ENCODE assay signal across 9 mouse cellular contexts in genomic region chr9:34029503-34030169, GRCm38 (mm10).
A peak's percentile ranks its signal among the peaks of the same experiment; 100 is the strongest.
DNase-seq lines count a peak whose midpoint lies in the region; ATAC-seq and TF ChIP-seq lines count a peak whose summit lies in the region.
"Had no signal": no experiment of that assay in that cellular context is flagged by ENCODE, and none has a peak within 500 bp of the region (broad histone marks: within the 10 kb centered on the region; RNA-seq: fewer than 3 reads in every experiment).

No protein-coding gene starts in this region.

- ATAC-seq in lung, embryonic 15.5 days (ENCODE audit: borderline replicate concordance, extremely low read depth, low FRiP score, low TSS enrichment) = peak; percentile 77; the same call in 1 of the 2 replicates
- peak; percentile 89 for ATAC-seq in forebrain, embryonic 12.5 days (ENCODE audit: low FRiP score)
- ATAC-seq in neural tube, embryonic 15.5 days (ENCODE audit: low FRiP score) = peak; percentile 45
- ATAC-seq in cerebellum, adult (ENCODE audit: insufficient number of reproducible peaks, low FRiP score, low TSS enrichment) = no peak

- H3K36me3 ChIP-seq in lung, embryonic 15.5 days = no peaks in the 10 kb centered on the region
- H3K36me3 ChIP-seq in forebrain, embryonic 12.5 days (replicated peaks) = no peaks in the 10 kb centered on the region
- H3K36me3 ChIP-seq in neural tube, embryonic 15.5 days = no peaks in the 10 kb centered on the region

- no peaks in the 10 kb centered on the region for H3K27me3 ChIP-seq in lung, embryonic 15.5 days
- no peaks in the 10 kb centered on the region for H3K27me3 ChIP-seq in forebrain, embryonic 12.5 days
- H3K27me3 ChIP-seq in neural tube, embryonic 15.5 days (replicated peaks) = no peaks in the 10 kb centered on the region

- no peak for TF ChIP-seq POLR2A in lung, adult 2 months (IDR thresholded peaks at IDR 0.05; ENCODE audit: borderline replicate concordance, extremely low read depth, low read depth, low read length)

- H3K4me2 ChIP-seq in lung, embryonic 15.5 days = no peak overlapping the region
- no peak overlapping the region for H3K4me2 ChIP-seq in forebrain, embryonic 12.5 days
- H3K4me2 ChIP-seq in neural tube, embryonic 15.5 days = no peak overlapping the region

- no peak overlapping the region for H3K27ac ChIP-seq in lung, embryonic 15.5 days
- peak overlapping the region; percentile 38; the same call in 1 of the 2 replicates for H3K27ac ChIP-seq in forebrain, embryonic 12.5 days
- H3K27ac ChIP-seq in neural tube, embryonic 15.5 days (replicated peaks) = 0 out of 2 replicates have a peak overlapping the region, but pooled peaks have one; percentile 23

- no peak for TF ChIP-seq CTCF in lung, adult 2 months (IDR thresholded peaks at IDR 0.05; ENCODE audit: insufficient read depth, low read length)

- DNase-seq in lung, adult 2 months = no peak
- DNase-seq in kidney, postnatal 36 days = peak; percentile 4
- no peak for DNase-seq in cerebellum, adult 11-12 months
- no peak for DNase-seq in cerebellum, adult 8-10 months
- DNase-seq: layer of hippocampus, postnatal 36 days had no signal

- H3K9ac ChIP-seq in lung, embryonic 15.5 days = no peak overlapping the region
- no peak overlapping the region for H3K9ac ChIP-seq in forebrain, embryonic 12.5 days
- H3K9ac ChIP-seq in neural tube, embryonic 15.5 days (replicated peaks) = no peak overlapping the region

- no peaks in the 10 kb centered on the region for H3K9me3 ChIP-seq in lung, embryonic 15.5 days
- H3K9me3 ChIP-seq in forebrain, embryonic 12.5 days = no peaks in the 10 kb centered on the region
- H3K9me3 ChIP-seq in neural tube, embryonic 15.5 days (replicated peaks) = no peaks in the 10 kb centered on the region

- 0 out of 2 replicates have a peak, but pooled peaks cover 6% of the 10 kb centered on the region for H3K4me1 ChIP-seq in lung, embryonic 15.5 days
- no peaks in the 10 kb centered on the region for H3K4me1 ChIP-seq in lung, adult 2 months (ENCODE audit: control insufficient read depth, insufficient read depth, low read length)
- H3K4me1 ChIP-seq in forebrain, embryonic 12.5 days = peaks cover 12% of the 10 kb centered on the region
- H3K4me1 ChIP-seq in neural tube, embryonic 15.5 days = peaks cover 9% of the 10 kb centered on the region

- no peak overlapping the region for H3K4me3 ChIP-seq in lung, embryonic 15.5 days
- no peak overlapping the region for H3K4me3 ChIP-seq in lung, adult 2 months (replicated peaks; ENCODE audit: extremely low read depth, low read depth, low read length)
- H3K4me3 ChIP-seq in forebrain, embryonic 12.5 days (replicated peaks) = no peak overlapping the region
- H3K4me3 ChIP-seq in neural tube, embryonic 15.5 days (replicated peaks) = no peak overlapping the region

- 31% methylated on average over 10 of the region's 10 CpGs for WGBS in lung, embryonic 15.5 days
- WGBS in lung, adult 2 months = 49% methylated on average over 10 of the region's 10 CpGs
- WGBS in forebrain, embryonic 12.5 days = 16% methylated on average over 10 of the region's 10 CpGs
- WGBS in neural tube, embryonic 15.5 days = 40% methylated on average over 10 of the region's 10 CpGs

Comparison
In these comparisons a context has a peak if more than half of its experiments do, and no peak if none do; other contexts are left out.
1. DNase-seq: peak in kidney, postnatal 36 days (2 of 2); none in lung, adult 2 months (single experiment), cerebellum, adult 11-12 months (single experiment) and cerebellum, adult 8-10 months (single experiment).